Mouse (Mus musculus): ENCODE measurements around the gene Gm527.

Gene Gm527

DNA sequence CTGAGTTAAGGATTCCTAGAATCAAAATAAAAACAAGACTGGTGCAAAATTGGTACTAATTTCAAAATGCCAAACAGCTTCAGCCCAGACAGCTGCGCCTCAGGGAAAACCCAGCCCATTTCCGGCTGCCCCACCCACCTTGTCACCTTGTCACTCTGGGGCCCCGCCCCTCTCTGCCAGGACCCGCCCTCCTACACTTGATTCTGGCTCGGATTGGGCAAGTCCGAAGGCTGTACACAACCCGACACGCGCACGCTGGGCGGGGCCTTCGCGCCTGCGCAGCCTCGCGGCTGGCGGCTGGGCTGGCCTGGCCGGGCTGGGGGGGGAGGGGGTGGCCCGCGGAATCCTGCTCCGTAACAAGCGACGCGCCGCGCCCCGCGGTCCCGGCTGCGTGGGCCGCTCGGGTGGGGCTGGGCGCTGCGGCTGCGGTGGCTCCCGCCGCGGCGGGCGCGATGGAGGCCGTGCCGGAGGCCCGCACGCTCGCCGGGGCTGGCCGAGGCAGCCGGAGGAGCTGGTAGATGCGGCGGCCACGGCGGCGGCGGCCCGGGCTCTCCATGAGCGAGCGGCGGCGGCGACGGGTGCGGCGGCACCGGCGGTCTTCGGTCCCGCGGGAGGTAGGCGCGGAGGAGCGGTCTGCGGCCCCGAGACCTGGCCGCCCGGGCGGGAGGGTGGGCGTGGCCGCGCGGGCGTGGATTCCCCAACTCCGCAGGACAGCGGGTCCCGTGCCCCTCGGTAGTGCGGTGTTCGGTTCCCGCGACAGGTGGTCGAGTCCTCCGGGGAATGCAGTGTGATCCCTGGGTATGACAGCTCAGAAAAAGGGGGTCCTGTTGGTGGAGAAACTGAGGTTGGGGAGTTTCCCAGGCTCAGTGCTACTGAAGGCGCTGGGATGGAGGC, at the start of gene Gm527:
Gene Gm527 (plus strand): TSS at position 329 of the 894 bp plus-strand sequence.
- in situ Hi-C loops (cut with MboI, MseI): no loop called here

DNA sequence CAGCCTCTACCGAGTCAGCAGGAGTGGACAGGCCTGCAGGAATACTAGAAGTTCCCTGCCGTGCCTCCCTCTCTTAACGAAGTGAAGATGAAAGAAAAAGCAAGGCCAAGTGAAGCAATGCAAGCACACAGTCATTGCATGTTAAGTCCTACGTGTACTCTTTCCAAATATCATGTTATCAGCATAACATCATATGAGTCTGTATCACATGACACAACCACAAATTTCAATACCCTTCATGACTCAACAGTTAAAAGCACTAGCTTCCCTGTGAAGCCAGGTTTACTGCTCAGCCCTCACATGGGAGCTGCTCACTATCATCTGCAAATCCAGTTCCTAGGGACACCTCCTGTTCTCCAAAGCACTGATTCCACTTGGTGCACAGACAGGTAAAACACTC, 46.6 kb upstream of the Gm527 start:
- in situ Hi-C loops (cut with MboI, MseI): no loop called here

DNA sequence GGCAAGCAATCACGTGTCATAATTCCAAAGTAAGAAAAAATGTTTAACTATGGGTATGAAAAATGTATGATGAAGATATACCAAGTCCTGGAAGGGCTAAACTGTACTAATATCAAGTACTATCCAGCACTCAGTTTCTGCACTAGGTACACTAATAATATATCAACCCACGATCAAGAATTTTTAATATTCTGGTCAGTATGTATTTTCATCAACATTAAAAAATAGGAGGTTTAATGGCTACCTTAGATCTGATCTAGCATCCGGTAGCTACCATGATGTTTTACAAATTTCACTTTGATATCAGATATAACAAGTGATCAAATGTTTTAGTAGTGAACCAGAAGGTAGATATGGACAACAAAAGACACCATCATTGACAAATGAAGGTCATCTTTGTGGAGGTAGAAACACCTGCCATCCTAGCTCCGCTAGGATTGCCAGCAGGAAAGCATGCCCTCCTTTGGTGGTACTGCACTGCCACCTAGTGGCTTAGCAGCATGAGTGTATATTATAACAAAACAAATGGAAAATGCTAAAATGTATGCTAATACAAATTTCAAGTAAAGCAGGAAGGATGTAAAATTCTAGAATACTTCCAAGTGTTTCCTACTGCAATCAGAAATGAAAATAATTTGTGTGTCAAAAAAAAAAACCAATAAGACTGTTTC, 20.5 kb upstream of the Gm527 start:
- in situ Hi-C loops (cut with MboI, MseI): no loop called here

DNA sequence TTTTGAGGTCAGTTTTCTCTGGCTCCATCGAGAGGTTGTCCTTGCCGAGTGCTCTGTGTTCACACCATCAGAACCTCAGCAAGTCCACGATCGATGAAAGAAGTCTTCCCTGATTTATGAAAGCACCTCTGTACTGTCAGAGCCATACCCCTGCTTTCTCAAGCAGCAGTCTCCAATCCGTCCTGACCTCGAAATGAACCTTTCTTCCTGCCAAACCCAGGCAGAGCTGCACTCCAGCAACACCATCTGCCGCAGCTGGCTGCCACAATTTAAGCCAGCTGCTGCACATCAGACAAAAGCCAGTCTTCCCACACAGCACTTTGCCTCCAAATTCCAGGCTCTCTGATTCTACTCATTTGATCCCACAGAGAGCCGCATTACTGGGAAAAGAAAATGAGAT, 15.2 kb upstream of the Gm527 start:
- in situ Hi-C loops (cut with MboI, MseI): no loop called here

DNA sequence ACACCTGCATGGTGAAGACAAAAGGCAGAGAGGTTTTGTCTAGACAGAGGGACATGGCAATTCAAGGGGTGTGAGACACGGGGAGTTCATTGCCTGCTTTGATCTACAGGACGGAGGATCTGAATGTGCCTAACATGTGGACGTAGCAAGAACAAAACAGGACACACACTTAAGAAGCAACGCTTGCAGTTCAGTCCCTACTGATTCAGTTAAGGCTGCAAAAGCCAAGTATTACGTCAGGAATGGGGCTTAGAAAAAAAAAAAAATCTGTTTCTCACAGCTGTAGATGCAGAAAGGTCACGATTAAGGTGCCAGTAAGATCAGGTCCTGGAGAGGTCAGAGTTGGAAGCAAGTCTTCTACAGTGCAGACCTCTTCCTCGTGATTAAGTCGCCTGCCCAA, 14.5 kb upstream of the Gm527 start:
- in situ Hi-C loops (cut with MboI, MseI): no loop called here

DNA sequence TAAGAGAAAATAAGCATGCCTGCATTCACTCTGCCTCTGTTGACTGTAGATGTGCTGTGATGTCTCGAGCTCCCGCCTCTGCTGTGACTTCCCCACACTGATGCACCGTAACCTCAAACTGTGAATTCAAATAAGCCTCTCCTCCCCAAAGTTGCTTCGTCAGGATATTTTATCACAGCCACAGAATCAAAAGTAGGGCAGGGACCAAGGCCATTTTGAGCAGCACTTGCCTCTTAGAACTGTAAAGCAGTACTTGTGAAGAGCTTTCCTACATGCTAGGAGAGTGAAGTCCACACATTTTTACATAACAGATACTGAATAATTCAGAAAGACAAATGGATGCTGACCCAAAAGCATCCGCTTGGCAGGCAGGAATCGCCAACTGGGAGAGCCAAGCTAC, 4.7 kb upstream of the Gm527 start:
- in situ Hi-C loops (cut with MboI, MseI): no loop called here

DNA sequence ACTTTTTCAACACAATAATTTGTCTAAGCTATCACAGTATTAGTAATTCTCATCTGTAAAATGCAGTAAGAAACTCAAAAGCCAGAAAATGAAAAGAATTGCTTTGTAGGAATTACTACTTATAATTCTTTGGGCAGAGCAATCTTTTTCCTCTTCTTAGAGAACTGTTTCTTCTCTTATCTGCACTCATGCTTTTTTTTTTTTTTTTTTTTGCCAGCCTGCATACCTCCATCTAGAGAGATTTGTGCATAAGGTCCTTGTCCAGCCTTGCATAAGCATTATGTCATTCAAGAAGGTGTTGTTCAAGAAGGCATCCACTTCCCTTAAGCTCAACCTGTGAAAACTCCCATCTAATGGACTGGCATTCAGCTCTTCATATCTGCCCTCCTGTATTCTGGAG, 971 bp upstream of the Gm527 start:
- in situ Hi-C loops (cut with MboI, MseI): no loop called here

DNA sequence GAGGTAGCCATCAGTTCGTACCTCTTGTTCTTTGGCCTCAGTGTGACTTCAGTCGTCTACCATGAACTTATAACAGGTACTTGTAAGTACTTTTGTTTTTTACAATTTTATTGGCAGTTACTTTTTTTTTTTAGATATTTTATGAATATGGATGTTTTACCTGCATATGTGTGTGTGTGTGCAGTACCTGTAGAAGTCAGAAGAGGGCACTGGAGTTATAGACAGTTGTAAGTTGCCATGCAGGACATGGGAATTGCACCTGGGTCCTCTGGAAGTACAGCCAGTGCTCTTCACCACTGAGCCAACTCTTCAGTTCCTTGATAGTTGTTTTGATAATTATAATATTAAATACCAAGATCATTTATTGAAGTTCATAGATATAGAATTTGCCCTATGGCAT, 19.8 kb downstream of the Gm527 start:
- in situ Hi-C loops (cut with MboI, MseI): no loop called here

DNA sequence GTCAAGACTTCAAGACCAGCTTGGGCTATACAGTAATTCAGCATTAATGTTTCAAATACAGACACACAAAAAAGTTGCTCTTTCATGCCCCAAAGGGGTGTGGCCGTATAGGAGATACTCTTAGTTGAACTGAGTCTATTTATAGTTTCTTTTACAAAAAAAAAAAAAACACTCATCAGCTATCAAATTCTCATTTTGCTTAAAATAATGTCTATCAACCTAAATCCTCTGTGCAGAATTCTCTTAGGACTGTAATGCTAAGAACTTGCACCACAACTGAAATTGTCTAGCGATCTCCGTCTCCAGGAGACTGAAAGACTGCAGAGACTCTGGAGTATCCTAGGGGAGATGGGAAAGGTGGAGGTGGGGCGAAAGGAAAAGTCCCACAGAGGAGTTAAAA, 46.9 kb downstream of the Gm527 start:
- in situ Hi-C loops (cut with MboI, MseI): loop anchor here (10.0 kb wide), 1 partner anchor 200 kb away; no protein-coding TSS in a partner anchor

DNA sequence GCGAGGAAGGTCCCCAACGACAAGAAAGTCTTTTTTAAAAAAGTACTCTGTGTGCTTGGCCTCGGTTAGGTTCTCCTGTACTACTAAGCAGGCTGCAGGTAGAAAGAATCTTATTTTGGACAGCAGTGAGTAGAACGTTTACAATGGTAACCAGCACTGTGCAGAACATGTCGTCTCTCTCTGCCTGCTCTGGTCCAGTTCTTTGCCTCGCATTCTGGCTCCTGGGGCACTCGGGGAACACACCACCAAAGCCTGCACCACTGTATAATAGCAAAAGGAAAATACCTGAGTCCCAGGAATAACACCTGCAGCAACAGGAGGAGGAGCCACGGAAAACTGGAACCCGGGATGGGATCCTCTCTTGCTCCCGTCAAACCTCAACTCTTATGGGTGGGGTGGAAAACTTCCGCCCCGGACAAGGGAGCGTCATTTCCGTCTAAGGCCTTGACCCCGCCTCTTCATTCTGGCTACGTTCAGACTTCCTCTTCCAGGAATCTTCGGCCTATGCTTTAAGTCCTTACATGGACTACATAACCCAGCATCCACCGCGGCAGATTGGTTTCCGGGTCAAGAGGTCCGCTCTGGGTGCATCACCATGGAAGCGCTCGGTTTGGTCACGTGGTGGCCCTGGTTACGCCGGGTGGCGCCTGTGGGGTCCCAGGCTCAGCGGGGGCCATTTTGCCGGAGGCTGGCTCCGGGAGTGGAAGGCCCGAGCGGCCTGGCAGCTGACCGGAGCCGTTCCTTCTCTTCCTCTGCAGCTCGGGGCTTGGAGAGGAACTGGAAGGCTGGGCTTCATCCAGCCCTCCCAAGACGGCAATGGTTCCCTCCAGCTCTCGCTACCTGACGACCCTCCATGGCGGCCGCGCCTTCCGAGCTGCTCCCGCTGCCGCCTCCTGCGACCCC, 47.7 kb downstream of the Gm527 start, which contains the start of the genes Klhl28 and Togaram1:
Gene Klhl28 (minus strand): TSS at position 411 of the 903 bp plus-strand sequence.
Gene Togaram1 (plus strand): TSS at position 681 of the 903 bp plus-strand sequence.
- in situ Hi-C loops (cut with MboI, MseI): loop anchor here (10.0 kb wide), 1 partner anchor 199 kb away; no protein-coding TSS in a partner anchor

DNA sequence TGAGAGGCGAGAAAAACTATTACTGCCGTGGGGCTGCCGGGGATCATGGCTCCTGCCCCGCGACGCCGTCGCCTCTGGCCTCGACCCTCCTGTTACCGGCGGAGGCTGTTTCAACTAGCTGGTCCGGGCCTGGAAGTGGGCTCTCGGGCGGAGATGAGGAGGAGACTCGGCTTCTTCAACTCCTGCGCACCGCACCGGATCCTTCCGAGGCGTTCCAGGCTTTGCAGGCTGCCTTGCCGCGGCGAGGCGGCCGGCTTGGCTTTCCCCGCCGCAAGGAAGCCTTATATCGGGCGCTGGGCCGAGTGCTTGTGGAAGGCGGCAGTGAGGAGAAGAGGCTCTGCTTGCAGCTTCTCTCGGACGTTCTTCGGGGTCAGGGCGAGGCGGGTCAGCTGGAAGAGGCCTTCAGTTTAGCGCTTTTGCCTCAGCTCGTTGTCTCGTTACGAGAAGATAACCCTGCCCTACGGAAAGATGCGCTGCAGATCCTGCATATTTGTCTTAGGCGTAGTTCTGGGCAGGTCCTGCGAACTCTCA, 48.5 kb downstream of the Gm527 start:
- in situ Hi-C loops (cut with MboI, MseI): loop anchor here (10.0 kb wide), 1 partner anchor 199 kb away; no protein-coding TSS in a partner anchor

DNA sequence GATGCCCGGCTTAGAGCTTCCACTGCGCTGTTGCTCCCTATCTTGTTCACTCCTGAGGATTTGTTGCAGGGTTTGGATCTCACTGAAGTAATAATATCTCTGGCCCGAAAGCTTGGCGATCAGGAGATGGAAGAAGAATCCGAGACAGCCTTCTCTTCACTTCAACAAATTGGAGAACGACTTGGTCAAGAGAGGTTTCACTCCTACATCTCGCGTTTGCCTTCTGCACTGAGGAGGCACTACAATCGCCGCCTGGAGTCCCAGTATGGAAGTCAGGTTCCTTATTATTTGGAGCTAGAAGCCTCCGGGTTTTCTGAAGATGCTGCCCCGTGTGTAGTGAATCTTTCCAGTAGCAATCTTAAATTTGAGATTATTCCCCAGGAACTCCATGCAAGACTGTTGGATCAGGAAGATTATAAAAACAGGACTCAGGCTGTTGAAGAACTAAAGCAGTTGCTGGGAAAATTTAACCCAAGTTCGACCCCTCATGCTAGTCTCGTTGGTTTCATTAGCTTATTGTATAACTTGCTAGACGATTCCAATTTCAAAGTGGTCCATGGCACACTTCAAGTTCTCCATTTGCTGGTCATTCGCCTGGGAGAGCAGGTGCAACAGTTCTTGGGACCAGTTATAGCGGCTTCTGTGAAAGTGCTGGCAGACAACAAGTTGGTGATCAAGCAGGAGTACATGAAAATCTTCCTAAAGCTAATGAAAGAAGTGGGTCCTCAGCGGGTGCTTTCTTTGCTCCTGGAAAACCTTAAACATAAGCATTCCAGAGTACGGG, 49.1 kb downstream of the Gm527 start:
- in situ Hi-C loops (cut with MboI, MseI): loop anchor here (10.0 kb wide), 1 partner anchor 198 kb away; no protein-coding TSS in a partner anchor

DNA sequence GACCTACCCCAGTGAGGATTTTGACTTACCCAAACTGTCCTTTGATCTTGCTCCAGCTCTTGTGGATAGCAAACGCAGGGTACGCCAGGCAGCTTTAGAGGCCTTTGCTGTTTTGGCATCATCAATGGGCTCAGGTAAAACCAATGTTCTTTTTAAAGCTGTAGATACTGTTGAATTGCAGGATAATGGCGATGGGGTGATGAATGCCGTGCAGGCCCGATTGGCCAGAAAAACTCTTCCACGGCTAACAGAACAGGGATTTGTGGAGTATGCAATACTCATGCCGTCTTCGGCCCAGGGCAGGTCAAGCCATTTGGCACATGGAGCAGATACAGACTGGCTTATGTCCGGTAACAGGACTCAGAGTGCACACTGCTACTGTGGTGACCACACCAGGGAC, 49.8 kb downstream of the Gm527 start:
- in situ Hi-C loops (cut with MboI, MseI): loop anchor here (10.0 kb wide), 1 partner anchor 197 kb away; no protein-coding TSS in a partner anchor

DNA sequence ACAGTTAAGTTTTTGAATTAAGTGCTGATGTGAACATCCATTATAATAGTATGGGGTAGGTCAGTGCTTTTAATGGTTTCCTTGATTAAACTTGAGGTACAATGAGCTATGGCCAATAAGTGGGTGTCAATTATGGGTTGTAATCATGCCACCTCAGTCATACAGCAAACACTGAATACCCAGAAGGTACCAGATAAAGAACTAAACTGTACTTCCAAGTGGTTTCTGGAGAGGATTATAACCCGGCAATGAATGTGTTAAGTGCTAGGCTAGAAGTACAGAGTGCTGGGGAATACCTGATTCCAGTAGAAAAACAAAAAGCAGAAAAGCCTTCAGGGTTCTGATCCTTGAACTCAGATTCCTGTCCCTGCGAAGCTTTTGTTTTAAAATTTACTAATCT, 50.4 kb downstream of the Gm527 start:
- in situ Hi-C loops (cut with MboI, MseI): loop anchor here (10.0 kb wide), 1 partner anchor 197 kb away; no protein-coding TSS in a partner anchor

DNA sequence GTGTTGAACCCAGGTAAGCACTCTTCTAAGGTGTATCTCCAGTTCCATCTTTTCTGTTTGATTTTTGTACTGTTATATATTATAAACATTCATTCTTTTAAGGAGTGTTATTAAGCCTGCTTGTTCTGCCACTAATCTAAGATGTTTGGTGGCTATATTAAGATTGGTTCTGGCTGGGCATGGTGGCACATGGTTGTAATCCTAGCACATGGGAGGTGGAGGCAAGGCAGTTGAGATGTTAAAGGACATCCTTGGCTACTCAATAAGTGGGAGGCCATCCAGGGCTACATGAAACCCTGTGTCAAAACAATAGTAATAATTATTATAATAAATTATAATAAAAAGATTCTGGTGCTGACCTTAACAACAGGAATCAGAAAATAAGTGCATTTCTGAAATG, 53.7 kb downstream of the Gm527 start:
- in situ Hi-C loops (cut with MboI, MseI): loop anchor here (10.0 kb wide), 1 partner anchor 103 kb away; the partner anchor contains the start of genes Fancm and Fkbp3

DNA sequence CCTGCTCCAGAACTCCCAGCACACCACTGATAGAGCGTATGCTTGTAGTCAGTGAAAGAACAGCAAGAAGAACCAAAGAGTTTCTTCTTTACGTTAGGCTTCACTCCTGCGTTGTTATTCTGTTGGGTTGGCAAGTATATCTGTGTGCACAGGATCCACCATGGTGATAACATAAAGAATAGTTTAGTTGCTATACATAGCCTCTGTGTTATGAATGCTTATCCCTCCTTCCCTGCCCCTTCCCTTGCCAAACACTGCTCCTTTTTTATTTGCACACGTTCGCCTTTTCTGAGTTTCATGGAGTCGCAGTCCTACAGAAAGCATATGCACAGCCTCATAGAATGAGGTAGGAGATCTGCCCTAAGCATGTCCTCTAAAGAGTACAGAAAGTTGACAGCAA, 54.4 kb downstream of the Gm527 start:
- in situ Hi-C loops (cut with MboI, MseI): loop anchor here (10.0 kb wide), 1 partner anchor 103 kb away; the partner anchor contains the start of genes Fancm and Fkbp3
